Mouse (Mus musculus) forebrain, embryonic 16.5 days (tissue): ENCODE results near the gene Sult4a1. TPM values are rescaled to one million over a fixed set of nuclear protein-coding genes. Genes with fewer than 3 reads are reported as not detected.

ENCODE experiments used
- ATAC-seq: fragments of 200-750 bp; cut with Nextera tagmentation; 2 replicates; pipeline ENCODE4 v1.8.0; 2017; ENCODE audit warnings: mild to moderate bottlenecking, moderate library complexity
- H3K27ac ChIP-seq: fragments of 300-500 bp; sonication (generic); 2 replicates; pipeline ENCODE4 v1.5.1; 2014; ENCODE audit warnings: low read length, control low read depth
- H3K27me3 ChIP-seq: fragments of 300-500 bp; sonication (generic); replicated peaks from 2 replicates; pipeline ENCODE4 v1.6.1; 2014; ENCODE audit warnings: low read length; ENCODE audit not compliant: control insufficient read depth, insufficient read depth
- H3K36me3 ChIP-seq: fragments of 300-500 bp; sonication (generic); 2 replicates; pipeline ENCODE4 v1.6.1; 2014; ENCODE audit not compliant: control insufficient read depth, insufficient read depth
- H3K4me1 ChIP-seq: fragments of 300-500 bp; sonication (generic); replicated peaks from 2 replicates; pipeline ENCODE4 v1.6.1; 2014; ENCODE audit warnings: low read length; ENCODE audit not compliant: control insufficient read depth, insufficient read depth
- H3K4me2 ChIP-seq: fragments of 300-500 bp; sonication (generic); 2 replicates; pipeline ENCODE4 v1.6.1; 2014; ENCODE audit warnings: mild to moderate bottlenecking, low read length, control low read depth
- H3K4me3 ChIP-seq: fragments of 300-500 bp; sonication (generic); replicated peaks from 2 replicates; pipeline ENCODE4 v1.5.1; 2014; ENCODE audit warnings: mild to moderate bottlenecking, low read length, control low read depth
- H3K9ac ChIP-seq: fragments of 300-500 bp; sonication (generic); replicated peaks from 2 replicates; pipeline ENCODE4 v1.6.1; 2014; ENCODE audit warnings: low read depth, low read length, control low read depth
- H3K9me3 ChIP-seq: fragments of 300-500 bp; sonication (generic); 2 replicates; pipeline ENCODE4 v1.6.1; 2016; ENCODE audit warnings: low read length; ENCODE audit not compliant: control insufficient read depth
- WGBS: fragments of 180-500 bp; shearing (Covaris S2); extraction: QIAGEN DNeasy Blood & Tissue Kit; methylation state at CpG from one replicate; pipeline ENCODE4 v1.1.7; 2014; 5-methylcytosine and 5-hydroxymethylcytosine counted together
- polyA plus RNA-seq: library from polyadenylated mRNA; unstranded; fragments of >200 nt; fragmentation: Nextera tagmentation; extraction: Ambion mirVana; gene quantifications from 2 replicates; pipeline ENCODE4 v1.2.1, GENCODE M21; 2015

The Sult4a1 gene
- polyA plus RNA-seq, 1 experiment from 2014 or later = 92.7 TPM

DNA sequence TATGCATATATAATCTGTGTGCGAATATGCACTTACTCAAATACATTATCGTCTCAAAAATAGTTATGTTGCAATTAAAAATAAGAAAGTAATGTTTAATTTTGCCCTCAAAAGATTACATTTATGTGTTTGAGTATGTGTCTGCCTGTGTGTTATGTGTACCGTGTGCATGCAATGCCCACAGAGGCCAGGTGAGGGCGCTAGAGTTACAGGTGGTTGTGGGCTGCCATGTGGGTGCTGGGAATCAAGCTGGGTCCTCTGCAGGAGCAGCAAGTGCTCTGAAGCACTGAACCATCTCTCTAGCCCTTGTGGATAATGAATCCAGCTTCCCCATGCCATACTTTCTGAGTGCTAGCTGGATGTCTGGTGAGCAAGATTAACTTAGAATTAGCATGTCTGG is 39.9 kb downstream of the Sult4a1 start:
- H3K27me3 ChIP-seq = no peaks in the 10 kb centered on the region
- 69% methylated on average over 4 of the region's 4 CpGs for WGBS
- no peak overlapping the region for H3K9ac ChIP-seq
- H3K4me3 ChIP-seq = no peak overlapping the region
- H3K36me3 ChIP-seq = no peaks in the 10 kb centered on the region
- peaks cover 6% of the 10 kb centered on the region for H3K9me3 ChIP-seq
- H3K4me1 ChIP-seq = peaks cover 28% of the 10 kb centered on the region
- no peak for ATAC-seq
- H3K4me2 ChIP-seq = no peak overlapping the region
- H3K27ac ChIP-seq = no peak overlapping the region

GRCm38 (mm10) chr15:84065140-84065539 is 40.4 kb downstream of the Sult4a1 start, which contains the start of gene Efcab6:
TSS of gene Efcab6 (minus strand) at chr15:84065379.
- Histone ChIP-seq H3K36me3 (no peaks in the 10 kb centered on the region), H3K27ac (no peak within 1 kb of the TSS), H3K4me1 (peaks cover 24% of the 10 kb centered on the region), H3K4me2 (peak within 1 kb of the TSS; percentile 53), H3K4me3 (peak within 1 kb of the TSS; percentile 38), H3K9ac (peak within 1 kb of the TSS; percentile 20), H3K9me3 (peaks cover 6% of the 10 kb centered on the region), H3K27me3 (no peaks in the 10 kb centered on the region)
- peak; percentile 61 for ATAC-seq
- 2% methylated on average over 29 of the region's 29 CpGs for WGBS

DNA sequence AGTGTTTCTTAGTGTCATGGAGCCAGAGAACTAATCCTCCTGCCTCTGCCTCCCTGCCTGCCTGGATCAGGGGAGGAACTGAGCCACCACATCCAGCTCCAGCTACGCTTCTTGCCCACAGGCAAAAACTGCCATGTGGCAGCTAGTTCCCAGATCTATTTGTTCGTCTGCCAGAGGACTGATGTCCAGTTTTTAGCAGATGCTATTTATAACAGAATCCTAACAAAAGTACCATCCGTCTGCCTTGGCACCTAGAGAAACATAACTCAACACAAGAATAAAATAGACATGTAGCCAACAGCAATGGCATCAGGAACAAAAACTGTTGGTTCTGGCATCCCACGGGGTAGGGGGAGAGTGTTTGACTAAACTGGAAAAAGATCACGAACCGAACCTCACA is 46.7 kb downstream of the Sult4a1 start:
- Histone ChIP-seq H3K27me3 (no peaks in the 10 kb centered on the region), H3K4me3 (no peak overlapping the region), H3K36me3 (no peaks in the 10 kb centered on the region), H3K9me3 (no peaks in the 10 kb centered on the region), H3K4me1 (peaks cover 2% of the 10 kb centered on the region), H3K27ac (no peak overlapping the region), H3K9ac (no peak overlapping the region), H3K4me2 (no peak overlapping the region)
- ATAC-seq = no peak
- 62% methylated on average over 6 of the region's 6 CpGs for WGBS

- Histone ChIP-seq H3K9me3 (no peaks in the 10 kb centered on the region), H3K4me1 (peaks cover 15% of the 10 kb centered on the region), H3K4me3 (no peak overlapping the region), H3K27ac (no peak overlapping the region), H3K4me2 (no peak overlapping the region), H3K27me3 (no peaks in the 10 kb centered on the region), H3K36me3 (no peaks in the 10 kb centered on the region), H3K9ac (no peak overlapping the region)
- no peak for ATAC-seq
- 77% methylated on average over 5 of the region's 5 CpGs for WGBS
Measured at GRCm38 (mm10) chr15:84056083-84056482, 49.5 kb downstream of the Sult4a1 start.

DNA sequence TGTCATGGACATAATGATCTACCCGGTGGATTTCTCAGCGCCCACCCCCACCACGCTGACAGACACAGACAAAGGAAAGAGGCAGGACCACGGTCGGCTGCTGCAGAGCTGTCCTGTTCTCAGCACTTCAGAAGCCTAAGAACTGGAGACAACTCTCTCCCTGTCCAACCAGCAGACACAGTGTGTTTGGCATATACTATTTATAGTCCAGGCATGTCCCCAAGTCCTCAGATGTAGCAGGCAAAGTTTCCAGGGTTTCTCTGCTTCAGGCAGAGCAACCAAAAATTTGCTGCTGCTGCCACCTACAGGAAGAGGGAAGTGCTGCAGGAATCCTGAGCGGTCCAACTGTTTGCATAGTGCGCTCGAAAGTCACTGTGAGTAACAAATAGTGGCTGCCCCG is 51.7 kb downstream of the Sult4a1 start:
- peaks cover 15% of the 10 kb centered on the region for H3K4me1 ChIP-seq
- no peaks in the 10 kb centered on the region for H3K36me3 ChIP-seq
- 0 out of 2 replicates have a peak overlapping the region, but pooled peaks have one; percentile 17 for H3K9ac ChIP-seq
- WGBS = 26% methylated on average over 9 of the region's 9 CpGs
- no peak overlapping the region for H3K4me3 ChIP-seq
- ATAC-seq = peak; percentile 91
- H3K27ac ChIP-seq = peak overlapping the region; percentile 64
- no peaks in the 10 kb centered on the region for H3K27me3 ChIP-seq
- no peaks in the 10 kb centered on the region for H3K9me3 ChIP-seq
- H3K4me2 ChIP-seq = peak overlapping the region; percentile 16; the same call in 1 of the 2 replicates

- Histone ChIP-seq H3K4me3 (no peak overlapping the region), H3K27me3 (no peaks in the 10 kb centered on the region)
Measured at GRCm38 (mm10) chr15:84053240-84053639, 52.3 kb downstream of the Sult4a1 start.

GRCm38 (mm10) chr15:84052390-84052789 is 53.2 kb downstream of the Sult4a1 start:
- no peak for ATAC-seq
- Histone ChIP-seq H3K4me2 (no peak overlapping the region), H3K9me3 (no peaks in the 10 kb centered on the region), H3K36me3 (no peaks in the 10 kb centered on the region), H3K4me1 (peaks cover 15% of the 10 kb centered on the region), H3K9ac (no peak overlapping the region), H3K27me3 (no peaks in the 10 kb centered on the region), H3K27ac (peak overlapping the region; percentile 28; the same call in 1 of the 2 replicates), H3K4me3 (no peak overlapping the region)
- 82% methylated on average over 9 of the region's 9 CpGs for WGBS

More at GRCm38 (mm10) chr15:84053240-84053639, 52.3 kb downstream of the Sult4a1 start:
- peak overlapping the region; percentile 64 for H3K27ac ChIP-seq
- H3K9me3 ChIP-seq = no peaks in the 10 kb centered on the region
- no peak overlapping the region for H3K9ac ChIP-seq
- H3K4me1 ChIP-seq = peaks cover 15% of the 10 kb centered on the region
- peak overlapping the region; percentile 9; the same call in 1 of the 2 replicates for H3K4me2 ChIP-seq
- 87% methylated on average over 4 of the region's 4 CpGs for WGBS
- no peaks in the 10 kb centered on the region for H3K36me3 ChIP-seq
- 0 out of 2 replicates have a peak, but pooled peaks have one; percentile 11 for ATAC-seq

- H3K27me3 ChIP-seq = no peaks in the 10 kb centered on the region
- H3K4me2 ChIP-seq = no peak overlapping the region
- no peak overlapping the region for H3K27ac ChIP-seq
- H3K9me3 ChIP-seq = 0 out of 2 replicates have a peak, but pooled peaks cover under 1% of the 10 kb centered on the region
- no peak overlapping the region for H3K4me3 ChIP-seq
- H3K4me1 ChIP-seq = peaks cover 15% of the 10 kb centered on the region
- 69% methylated on average over 7 of the region's 7 CpGs for WGBS
- H3K9ac ChIP-seq = no peak overlapping the region
- H3K36me3 ChIP-seq = no peaks in the 10 kb centered on the region
- no peak for ATAC-seq
Measured at GRCm38 (mm10) chr15:84049570-84049969, 56.0 kb downstream of the Sult4a1 start.

DNA sequence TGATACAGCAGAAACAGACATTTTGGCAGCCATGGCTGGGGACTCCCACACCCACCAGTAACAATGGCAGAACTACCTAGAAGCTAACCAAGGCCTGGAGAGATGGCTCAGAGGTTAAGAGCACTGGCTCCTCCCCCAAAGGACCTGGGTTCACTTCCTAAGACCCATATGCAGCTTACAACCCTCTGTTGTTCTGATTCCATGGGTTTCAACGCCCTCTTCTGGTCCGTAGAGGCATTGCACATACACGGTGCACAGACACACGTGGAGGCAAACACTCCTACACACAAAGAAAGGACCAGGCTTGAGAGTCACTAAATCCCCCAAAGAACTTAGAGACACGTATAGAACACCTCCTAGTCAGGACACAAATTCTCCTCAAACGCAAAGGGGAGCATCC is 60.0 kb downstream of the Sult4a1 start:
- H3K9ac ChIP-seq = no peak overlapping the region
- no peaks in the 10 kb centered on the region for H3K27me3 ChIP-seq
- H3K36me3 ChIP-seq = no peaks in the 10 kb centered on the region
- H3K4me3 ChIP-seq = no peak overlapping the region
- no peak overlapping the region for H3K27ac ChIP-seq
- ATAC-seq = no peak
- H3K4me2 ChIP-seq = no peak overlapping the region
- H3K9me3 ChIP-seq = peaks cover 5% of the 10 kb centered on the region; the same call in 1 of the 2 replicates
- no peaks in the 10 kb centered on the region for H3K4me1 ChIP-seq
- WGBS = 92% methylated on average over 6 of the region's 6 CpGs

DNA sequence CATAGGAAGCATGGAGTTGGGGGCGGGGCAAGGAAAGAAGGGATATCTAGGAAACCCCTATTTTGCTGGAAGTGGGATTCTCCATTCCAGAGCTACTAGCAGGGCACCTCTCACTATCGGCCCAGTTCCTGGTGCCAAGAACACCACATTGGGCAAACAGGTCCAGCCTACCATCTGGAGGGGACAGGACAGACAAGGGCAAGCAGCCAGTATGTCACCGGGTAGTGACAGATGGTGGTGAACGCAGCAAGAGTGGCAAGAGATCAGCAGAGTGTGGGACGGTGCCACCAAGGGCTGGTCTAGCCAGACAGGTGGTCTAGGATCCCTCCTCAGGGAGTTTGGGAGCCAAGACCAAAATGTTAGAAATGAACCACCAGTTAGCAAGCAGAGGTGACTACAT is 68.5 kb downstream of the Sult4a1 start:
- peaks cover 7% of the 10 kb centered on the region; the same call in 1 of the 2 replicates for H3K4me1 ChIP-seq
- no peaks in the 10 kb centered on the region for H3K36me3 ChIP-seq
- ATAC-seq = peak; percentile 59; the same call in 1 of the 2 replicates
- no peak overlapping the region for H3K4me2 ChIP-seq
- 60% methylated on average over 5 of the region's 5 CpGs for WGBS
- no peak overlapping the region for H3K4me3 ChIP-seq
- no peak overlapping the region for H3K9ac ChIP-seq
- 0 out of 2 replicates have a peak overlapping the region, but pooled peaks have one; percentile 6 for H3K27ac ChIP-seq
- H3K9me3 ChIP-seq = no peaks in the 10 kb centered on the region
- H3K27me3 ChIP-seq = no peaks in the 10 kb centered on the region
